Mouse (Mus musculus) small intestine, adult 2 months (tissue): ENCODE data around the gene Hfm1.

Source experiments
- CTCF ChIP-seq: fragments of 200-500 bp; IDR thresholded peaks from 2 replicates; pipeline ENCODE4 v1.5.1; 2012; ENCODE audit warnings: low read depth, mild to moderate bottlenecking, control low read depth, inconsistent platforms, low read length, moderate library complexity, mixed read lengths; ENCODE audit not compliant: insufficient replicate concordance, insufficient read length; ENCODE audit errors: extremely low read depth
- POLR2A ChIP-seq: fragments of 200-500 bp; IDR thresholded peaks from 2 replicates; pipeline ENCODE4 v1.6.1; 2012; ENCODE audit warnings: low read depth, mild to moderate bottlenecking, control low read depth, inconsistent platforms, low read length, moderate library complexity

- TF ChIP-seq CTCF (no peak), POLR2A (no peak)
Measured at GRCm38 (mm10) chr5:106967578-106967977, 41.5 kb upstream of the Hfm1 start.
